Mouse (Mus musculus) heart, adult 9 months (tissue): ENCODE measurements around the gene Slc25a31.

Experiments used
- DNase-seq, 2 experiments: peaks; one replicate each; pipeline ENCODE4 v3.0.0; 2022; ENCODE audit warnings: low spot score in 2 of 2

The Slc25a31 gene

GRCm38 (mm10) chr3:40738381-40738912 lies 29.8 kb downstream of the Slc25a31 start:
- DNase-seq, result no peak

DNA sequence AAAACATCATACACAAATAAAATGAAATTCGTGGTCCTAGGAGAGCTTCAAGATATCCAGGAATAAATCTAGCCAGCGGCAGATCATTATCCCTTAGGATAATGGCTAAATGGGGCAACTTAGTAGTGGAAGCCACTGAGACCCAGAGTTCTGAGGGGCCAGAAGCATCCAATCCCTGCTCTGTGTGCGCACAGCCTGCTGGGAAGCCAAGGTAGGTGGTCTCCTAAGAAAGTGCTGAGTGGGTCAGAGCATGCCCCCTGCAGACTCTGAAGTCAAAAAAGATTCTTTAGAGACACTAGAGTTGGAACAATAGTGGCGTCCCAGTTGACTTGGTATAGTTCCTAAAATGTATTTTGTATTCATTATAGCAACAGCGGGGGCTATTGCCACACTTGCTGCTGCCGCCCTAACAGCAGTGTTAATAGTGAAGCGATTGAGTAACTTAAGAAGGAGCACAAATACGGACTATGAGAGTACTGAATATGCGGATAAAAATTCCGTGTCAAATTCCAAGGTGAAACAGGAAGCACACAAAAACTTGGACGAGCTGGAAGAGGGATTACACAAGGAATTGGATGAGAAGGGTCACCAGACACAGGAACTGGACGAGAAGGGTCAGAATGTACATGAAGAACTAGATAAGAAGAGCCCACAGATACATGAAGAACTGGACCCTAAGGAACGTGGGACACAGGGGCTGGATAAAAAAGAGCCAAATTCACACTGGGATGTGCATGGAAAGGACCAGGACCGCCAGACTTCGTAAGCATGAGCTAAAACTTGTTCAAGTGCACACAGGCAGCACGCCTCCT lies 35.6 kb downstream of the Slc25a31 start, which contains the start of gene Hspa4l:
Gene Hspa4l (plus strand): TSS at position 472 of the 812 bp plus-strand sequence.
- DNase-seq, result no peak

GRCm38 (mm10) chr3:40744836-40745660 lies 36.4 kb downstream of the Slc25a31 start:
- DNase-seq, result peak; percentile 91 to 92

- peak in 1 of 2 experiments; percentile 12 for DNase-seq
These were observed 37.2 kb downstream of the Slc25a31 start for GRCm38 (mm10) chr3:40745661-40746547.

DNA sequence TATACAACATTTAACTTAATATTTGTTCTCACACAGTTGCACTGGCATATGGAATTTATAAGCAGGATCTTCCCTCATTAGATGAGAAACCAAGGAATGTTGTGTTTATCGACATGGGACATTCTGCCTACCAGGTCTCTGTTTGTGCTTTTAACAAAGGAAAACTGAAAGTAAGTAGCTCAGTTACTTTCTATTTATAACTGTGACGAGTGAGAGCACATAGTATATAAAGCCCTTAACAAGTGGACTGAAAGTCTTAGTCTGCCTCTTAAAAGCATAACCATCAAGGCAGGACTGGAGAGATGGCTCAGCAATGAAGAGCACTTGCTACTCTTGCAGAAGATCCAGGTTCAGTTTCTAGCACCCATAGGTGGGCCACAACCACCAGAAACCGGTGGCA lies 52.1 kb downstream of the Slc25a31 start:
- DNase-seq, result no peak

- no peak for DNase-seq
These were observed 52.7 kb downstream of the Slc25a31 start for GRCm38 (mm10) chr3:40761312-40761711.
